8 mouse cellular contexts compared by ENCODE assay signal in the genomic region with DNA sequence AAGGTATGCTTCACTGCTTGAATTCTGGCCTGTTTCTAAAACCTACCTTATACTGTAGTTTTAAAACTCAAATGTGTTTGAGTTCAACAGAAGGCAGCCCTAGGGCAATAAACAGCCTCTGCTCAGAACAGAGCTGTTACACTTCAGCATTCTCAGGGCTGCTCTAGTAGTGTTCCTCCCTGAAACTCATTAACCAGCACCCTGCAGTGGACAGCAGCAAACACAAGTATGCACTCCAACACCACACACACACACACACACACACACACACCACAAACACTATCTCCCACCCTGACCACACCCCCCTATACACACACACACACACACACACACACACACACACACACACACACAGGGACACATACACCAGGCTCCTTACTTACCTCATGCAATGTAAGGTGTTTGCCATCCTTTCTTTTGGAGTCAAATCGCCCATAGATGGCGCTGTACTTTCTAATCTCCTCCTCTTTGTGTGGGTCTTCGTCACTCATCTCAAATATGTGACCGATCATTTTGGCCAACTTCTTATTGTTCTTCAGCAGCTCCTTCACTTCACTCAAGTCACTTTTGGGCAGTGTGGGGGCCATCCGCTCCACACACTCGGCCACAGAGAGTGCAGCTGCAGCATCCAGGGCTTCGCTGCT. TPM values are rescaled to one million over a fixed set of nuclear protein-coding genes. Genes with fewer than 3 reads are reported as not detected.
DNase-seq lines count a peak whose midpoint lies in the region; ATAC-seq and TF ChIP-seq lines count a peak whose summit lies in the region.

No protein-coding gene starts in this region.

- no peak for ATAC-seq in G1E (ENCODE audit: extremely low read depth, insufficient number of reproducible peaks, low FRiP score, poor library complexity, severe bottlenecking)
- peak; percentile 27; the same call in 1 of the 2 replicates for ATAC-seq in hindbrain, postnatal 0 days
- ATAC-seq in neutrophil, adult 5-6 weeks (ENCODE audit: extremely low read depth, insufficient number of reproducible peaks, low FRiP score, poor library complexity, severe bottlenecking) = peak; percentile 48; the same call in 1 of the 2 replicates
- no peak for ATAC-seq in monocyte, adult 5-6 weeks (replicated peaks; ENCODE audit: insufficient number of reproducible peaks, low FRiP score, low TSS enrichment, poor library complexity, severe bottlenecking)
- no peak for ATAC-seq in activated CD4-positive, CD25-positive, alpha-beta regulatory T cell, adult 4 months

- H3K4me2 ChIP-seq in hindbrain, postnatal 0 days (ENCODE audit: low read depth, low read length) = no peak overlapping the region

- 0 out of 2 replicates have a peak, but pooled peaks have one; percentile 7 for TF ChIP-seq CTCF in G1E (IDR thresholded peaks at IDR 0.05; ENCODE audit: low read depth, low read length)
- peak; percentile 49 for TF ChIP-seq CTCF in hindbrain, postnatal 0 days (IDR thresholded peaks at IDR 0.05; ENCODE audit: low read depth)

- H3K36me3 ChIP-seq in G1E (replicated peaks) = peaks cover 52% of the 10 kb centered on the region
- no peaks in the 10 kb centered on the region for H3K36me3 ChIP-seq in hindbrain, postnatal 0 days (ENCODE audit: insufficient read depth, low read length)

- no peaks in the 10 kb centered on the region for H3K27me3 ChIP-seq in G1E (ENCODE audit: insufficient read depth, low read length)
- no peaks in the 10 kb centered on the region for H3K27me3 ChIP-seq in hindbrain, postnatal 0 days (ENCODE audit: insufficient read depth, low read length)

- H3K27ac ChIP-seq in hindbrain, postnatal 0 days = no peak overlapping the region

- DNase-seq in kidney, adult 8-10 months = peak; percentile 11 to 20
- no peak for DNase-seq in kidney, adult 11 months
- no peak for DNase-seq in G1E (ENCODE audit: low spot score)
- peak; percentile 46 for DNase-seq in hindbrain, postnatal 0 days (ENCODE audit: low spot score)
- no peak for DNase-seq in layer of hippocampus, adult 9-10 months (ENCODE audit: low spot score)

- H3K4me1 ChIP-seq in G1E (ENCODE audit: insufficient read depth, low read depth, low read length) = peaks cover 67% of the 10 kb centered on the region
- H3K4me1 ChIP-seq in hindbrain, postnatal 0 days (ENCODE audit: insufficient read depth, low read length) = no peaks in the 10 kb centered on the region

- no peak overlapping the region for H3K9ac ChIP-seq in hindbrain, postnatal 0 days (replicated peaks; ENCODE audit: low read length)

- H3K4me3 ChIP-seq in G1E (ENCODE audit: low read depth, low read length) = no peak overlapping the region
- H3K4me3 ChIP-seq in hindbrain, postnatal 0 days (ENCODE audit: low read length) = no peak overlapping the region

- WGBS in hindbrain, postnatal 0 days = 66% methylated on average over 7 of the region's 7 CpGs

- no peaks in the 10 kb centered on the region; the same call in 1 of the 2 replicates for H3K9me3 ChIP-seq in G1E (replicated peaks)
- no peaks in the 10 kb centered on the region for H3K9me3 ChIP-seq in hindbrain, postnatal 0 days (ENCODE audit: low read length)

RNA-seq across cellular contexts. Expression of gene Nab1, which starts 10.8 kb away (rescaled TPM):
- total RNA-seq in G1E (2014; fragmentation: Nextera tagmentation) (34.8 and 35.1 TPM in 2 replicates), G1E (2017) (13.0 and 17.5 TPM in 2 replicates)
- polyA plus RNA-seq in G1E (2012) = 11.5 and 13.4 TPM in 2 replicates
- 15.7 and 15.8 TPM in 2 replicates for total RNA-seq in hindbrain, postnatal 0 days (2014; rRNA removed)
- polyA plus RNA-seq in hindbrain, postnatal 0 days (2015; fragmentation: Nextera tagmentation; extraction: Ambion mirVana) = 9.8 TPM in 2 replicates
- 35.6 and 40.5 TPM in 2 replicates for total RNA-seq in neutrophil, adult 5-6 weeks (2017)
- 184 to 207 TPM (median 199 TPM) in 3 replicates for total RNA-seq in monocyte, adult 5-6 weeks (2017)
- 10 to 100 TPM; 25.7 to 26.4 TPM for polyA plus RNA-seq in activated CD4-positive, CD25-positive, alpha-beta regulatory T cell, adult 4 months (2017; shearing (Covaris generic))

Comparison
In these comparisons a context has a peak if more than half of its experiments do, and no peak if none do; other contexts are left out.
1. DNase-seq: peak in kidney, adult 8-10 months (2 of 2) and hindbrain, postnatal 0 days (single experiment); none in kidney, adult 11 months (single experiment), G1E (single experiment) and layer of hippocampus, adult 9-10 months (single experiment).
2. ATAC-seq: peak in hindbrain, postnatal 0 days (single experiment) and neutrophil, adult 5-6 weeks (single experiment); none in G1E (single experiment), monocyte, adult 5-6 weeks (single experiment) and activated CD4-positive, CD25-positive, alpha-beta regulatory T cell, adult 4 months (single experiment).